Mouse (Mus musculus): ENCODE data around the gene Lims1. TPM values are rescaled to one million over a fixed set of nuclear protein-coding genes. Genes with fewer than 3 reads are reported as not detected.

The Lims1 gene
- polyA plus RNA-seq, 1 experiment from 2014 or later, result 178 TPM

GRCm38 (mm10) chr10:58369707-58370093, 46.4 kb downstream of the Lims1 start:
- H3K9ac ChIP-seq (replicated peaks; ENCODE audit: low read depth, low read length), result no peak overlapping the region
- no peak overlapping the region for H3K4me3 ChIP-seq (ENCODE audit: low read depth, low read length)
- ATAC-seq (ENCODE audit: insufficient number of reproducible peaks, insufficient read depth, low FRiP score, low read depth), result peak; percentile 20; the same call in 1 of the 2 replicates
- H3K27ac ChIP-seq (ENCODE audit: low read length), result no peak overlapping the region
- H3K36me3 ChIP-seq (ENCODE audit: control insufficient read depth, insufficient read depth, low read length), result no peaks in the 10 kb centered on the region
- no peaks in the 10 kb centered on the region for H3K9me3 ChIP-seq (ENCODE audit: control insufficient read depth, low read depth, low read length)
- no peaks in the 10 kb centered on the region for H3K27me3 ChIP-seq (ENCODE audit: control insufficient read depth, insufficient read depth, low read length)
- H3K4me1 ChIP-seq (ENCODE audit: control insufficient read depth, insufficient read depth, low read length), result peaks cover 27% of the 10 kb centered on the region; the same call in 1 of the 2 replicates
- H3K4me2 ChIP-seq (replicated peaks; ENCODE audit: low read depth, low read length), result no peak overlapping the region
- 29% methylated on average over 3 of the region's 3 CpGs for WGBS

GRCm38 (mm10) chr10:58370143-58370542, 46.9 kb downstream of the Lims1 start:
- Histone ChIP-seq H3K9ac (replicated peaks; ENCODE audit: low read depth, low read length) (no peak overlapping the region), H3K27me3 (ENCODE audit: control insufficient read depth, insufficient read depth, low read length) (no peaks in the 10 kb centered on the region), H3K9me3 (ENCODE audit: control insufficient read depth, low read depth, low read length) (no peaks in the 10 kb centered on the region), H3K4me3 (ENCODE audit: low read depth, low read length) (no peak overlapping the region), H3K4me2 (replicated peaks; ENCODE audit: low read depth, low read length) (no peak overlapping the region), H3K27ac (ENCODE audit: low read length) (peak overlapping the region; percentile 84), H3K36me3 (ENCODE audit: control insufficient read depth, insufficient read depth, low read length) (no peaks in the 10 kb centered on the region), H3K4me1 (ENCODE audit: control insufficient read depth, insufficient read depth, low read length) (peaks cover 25% of the 10 kb centered on the region; the same call in 1 of the 2 replicates)
- no peak for ATAC-seq (ENCODE audit: insufficient number of reproducible peaks, insufficient read depth, low FRiP score, low read depth)

- Histone ChIP-seq H3K27ac (ENCODE audit: low read length) (peak overlapping the region; percentile 84), H3K4me2 (replicated peaks; ENCODE audit: low read depth, low read length) (no peak overlapping the region), H3K27me3 (ENCODE audit: control insufficient read depth, insufficient read depth, low read length) (no peaks in the 10 kb centered on the region), H3K9ac (replicated peaks; ENCODE audit: low read depth, low read length) (no peak overlapping the region), H3K36me3 (ENCODE audit: control insufficient read depth, insufficient read depth, low read length) (no peaks in the 10 kb centered on the region), H3K4me3 (ENCODE audit: low read depth, low read length) (no peak overlapping the region), H3K9me3 (ENCODE audit: control insufficient read depth, low read depth, low read length) (no peaks in the 10 kb centered on the region), H3K4me1 (ENCODE audit: control insufficient read depth, insufficient read depth, low read length) (peaks cover 25% of the 10 kb centered on the region; the same call in 1 of the 2 replicates)
- ATAC-seq (ENCODE audit: insufficient number of reproducible peaks, insufficient read depth, low FRiP score, low read depth), result no peak
These were observed 47.3 kb downstream of the Lims1 start for GRCm38 (mm10) chr10:58370559-58370958.

GRCm38 (mm10) chr10:58371279-58371842, 48.1 kb downstream of the Lims1 start:
- Histone ChIP-seq H3K9ac (replicated peaks; ENCODE audit: low read depth, low read length) (0 out of 2 replicates have a peak overlapping the region, but pooled peaks have one; percentile 21), H3K27ac (ENCODE audit: low read length) (peak overlapping the region; percentile 84), H3K9me3 (ENCODE audit: control insufficient read depth, low read depth, low read length) (no peaks in the 10 kb centered on the region), H3K4me1 (ENCODE audit: control insufficient read depth, insufficient read depth, low read length) (peaks cover 25% of the 10 kb centered on the region; the same call in 1 of the 2 replicates), H3K27me3 (ENCODE audit: control insufficient read depth, insufficient read depth, low read length) (no peaks in the 10 kb centered on the region), H3K4me2 (replicated peaks; ENCODE audit: low read depth, low read length) (peak overlapping the region; percentile 39), H3K4me3 (ENCODE audit: low read depth, low read length) (peak overlapping the region; percentile 3; the same call in 1 of the 2 replicates), H3K36me3 (ENCODE audit: control insufficient read depth, insufficient read depth, low read length) (no peaks in the 10 kb centered on the region)
- ATAC-seq (ENCODE audit: insufficient number of reproducible peaks, insufficient read depth, low FRiP score, low read depth), result peak; percentile 82; the same call in 1 of the 2 replicates
- 30% methylated on average over 14 of the region's 14 CpGs for WGBS

GRCm38 (mm10) chr10:58372430-58373030, 49.3 kb downstream of the Lims1 start:
- ATAC-seq (ENCODE audit: insufficient number of reproducible peaks, insufficient read depth, low FRiP score, low read depth), result no peak
- WGBS, result 65% methylated on average over 6 of the region's 6 CpGs
- peaks cover 25% of the 10 kb centered on the region; the same call in 1 of the 2 replicates for H3K4me1 ChIP-seq (ENCODE audit: control insufficient read depth, insufficient read depth, low read length)
- no peak overlapping the region for H3K27ac ChIP-seq (ENCODE audit: low read length)
- H3K9me3 ChIP-seq (ENCODE audit: control insufficient read depth, low read depth, low read length), result no peaks in the 10 kb centered on the region
- H3K9ac ChIP-seq (replicated peaks; ENCODE audit: low read depth, low read length), result no peak overlapping the region
- H3K4me3 ChIP-seq (ENCODE audit: low read depth, low read length), result no peak overlapping the region
- H3K4me2 ChIP-seq (replicated peaks; ENCODE audit: low read depth, low read length), result no peak overlapping the region
- H3K27me3 ChIP-seq (ENCODE audit: control insufficient read depth, insufficient read depth, low read length), result no peaks in the 10 kb centered on the region
- H3K36me3 ChIP-seq (ENCODE audit: control insufficient read depth, insufficient read depth, low read length), result no peaks in the 10 kb centered on the region

GRCm38 (mm10) chr10:58373829-58374228, 50.6 kb downstream of the Lims1 start:
- no peak for ATAC-seq (ENCODE audit: insufficient number of reproducible peaks, insufficient read depth, low FRiP score, low read depth)
- no peak overlapping the region for H3K9ac ChIP-seq (replicated peaks; ENCODE audit: low read depth, low read length)
- no peaks in the 10 kb centered on the region for H3K9me3 ChIP-seq (ENCODE audit: control insufficient read depth, low read depth, low read length)
- H3K4me2 ChIP-seq (replicated peaks; ENCODE audit: low read depth, low read length), result no peak overlapping the region
- no peak overlapping the region for H3K4me3 ChIP-seq (ENCODE audit: low read depth, low read length)
- no peak overlapping the region for H3K27ac ChIP-seq (ENCODE audit: low read length)
- H3K36me3 ChIP-seq (ENCODE audit: control insufficient read depth, insufficient read depth, low read length), result no peaks in the 10 kb centered on the region
- peaks cover 21% of the 10 kb centered on the region; the same call in 1 of the 2 replicates for H3K4me1 ChIP-seq (ENCODE audit: control insufficient read depth, insufficient read depth, low read length)
- no peaks in the 10 kb centered on the region for H3K27me3 ChIP-seq (ENCODE audit: control insufficient read depth, insufficient read depth, low read length)

GRCm38 (mm10) chr10:58377592-58378197, 54.4 kb downstream of the Lims1 start:
- H3K9ac ChIP-seq (replicated peaks; ENCODE audit: low read depth, low read length), result no peak overlapping the region
- no peaks in the 10 kb centered on the region for H3K36me3 ChIP-seq (ENCODE audit: control insufficient read depth, insufficient read depth, low read length)
- H3K27me3 ChIP-seq (ENCODE audit: control insufficient read depth, insufficient read depth, low read length), result no peaks in the 10 kb centered on the region
- no peaks in the 10 kb centered on the region for H3K9me3 ChIP-seq (ENCODE audit: control insufficient read depth, low read depth, low read length)
- no peak for ATAC-seq (ENCODE audit: insufficient number of reproducible peaks, insufficient read depth, low FRiP score, low read depth)
- H3K27ac ChIP-seq (ENCODE audit: low read length), result no peak overlapping the region
- peaks cover 8% of the 10 kb centered on the region; the same call in 1 of the 2 replicates for H3K4me1 ChIP-seq (ENCODE audit: control insufficient read depth, insufficient read depth, low read length)
- H3K4me3 ChIP-seq (ENCODE audit: low read depth, low read length), result no peak overlapping the region
- no peak overlapping the region for H3K4me2 ChIP-seq (replicated peaks; ENCODE audit: low read depth, low read length)
- WGBS, result 40% methylated on average over 4 of the region's 4 CpGs

GRCm38 (mm10) chr10:58378380-58378779, 55.1 kb downstream of the Lims1 start:
- Histone ChIP-seq H3K9me3 (ENCODE audit: control insufficient read depth, low read depth, low read length) (no peaks in the 10 kb centered on the region), H3K9ac (replicated peaks; ENCODE audit: low read depth, low read length) (no peak overlapping the region), H3K27ac (ENCODE audit: low read length) (no peak overlapping the region), H3K36me3 (ENCODE audit: control insufficient read depth, insufficient read depth, low read length) (no peaks in the 10 kb centered on the region), H3K4me3 (ENCODE audit: low read depth, low read length) (no peak overlapping the region), H3K4me1 (ENCODE audit: control insufficient read depth, insufficient read depth, low read length) (peaks cover 11% of the 10 kb centered on the region; the same call in 1 of the 2 replicates), H3K27me3 (ENCODE audit: control insufficient read depth, insufficient read depth, low read length) (no peaks in the 10 kb centered on the region), H3K4me2 (replicated peaks; ENCODE audit: low read depth, low read length) (no peak overlapping the region)
- ATAC-seq (ENCODE audit: insufficient number of reproducible peaks, insufficient read depth, low FRiP score, low read depth), result no peak
- 56% methylated on average over 1 of the region's 1 CpGs for WGBS

All from stomach, embryonic 14.5 days (tissue).